Mouse (Mus musculus): ENCODE measurements at regions not wholly inside any gene's neighbourhood (a gene's known extent, or its start where the extent isn't known, plus 50 kb on each side); places are given as distances from the start of the nearest gene placed in this dataset.
"Not testable (repeated sequence)": the region's sequence is repeated elsewhere in the genome, so short reads cannot be mapped to it uniquely, and the experiment has no call there.

- no peak for DNase-seq (ENCODE audit: extremely low read depth, insufficient read length, low spot score)
These were observed 179.4 kb upstream of the Ube2e1 start for GRCm38 (mm10) chr14:18511094-18511493.

- DNase-seq (ENCODE audit: extremely low read depth, insufficient read length, low spot score), result no peak
These were observed 176.6 kb upstream of the Ube2e1 start for GRCm38 (mm10) chr14:18508359-18508647.

GRCm38 (mm10) chr14:18507582-18508358 lies 176.1 kb upstream of the Ube2e1 start:
- no peak for DNase-seq (ENCODE audit: extremely low read depth, insufficient read length, low spot score)

GRCm38 (mm10) chr14:18506168-18506567 lies 174.5 kb upstream of the Ube2e1 start:
- no peak for DNase-seq (ENCODE audit: extremely low read depth, insufficient read length, low spot score)

- DNase-seq (ENCODE audit: extremely low read depth, insufficient read length, low spot score), result no peak
These were observed 168.7 kb upstream of the Ube2e1 start for GRCm38 (mm10) chr14:18500249-18500832.

GRCm38 (mm10) chr14:18494048-18494447 lies 162.4 kb upstream of the Ube2e1 start:
- DNase-seq (ENCODE audit: extremely low read depth, insufficient read length, low spot score), result no peak

GRCm38 (mm10) chr14:18486132-18486800 lies 154.6 kb upstream of the Ube2e1 start:
- no peak for DNase-seq (ENCODE audit: extremely low read depth, insufficient read length, low spot score)

- DNase-seq (ENCODE audit: extremely low read depth, insufficient read length, low spot score), result no peak
These were observed 153.9 kb upstream of the Ube2e1 start for GRCm38 (mm10) chr14:18485526-18485925.

GRCm38 (mm10) chr14:18476795-18477320 lies 145.2 kb upstream of the Ube2e1 start:
- DNase-seq (ENCODE audit: extremely low read depth, insufficient read length, low spot score), result no peak

- peak; percentile 59 for DNase-seq (ENCODE audit: extremely low read depth, insufficient read length, low spot score)
These were observed 137.0 kb upstream of the Ube2e1 start for GRCm38 (mm10) chr14:18468611-18469010.

- DNase-seq (ENCODE audit: extremely low read depth, insufficient read length, low spot score), result not testable (repeated sequence)
These were observed 135.2 kb upstream of the Ube2e1 start for GRCm38 (mm10) chr14:18466864-18467263.

GRCm38 (mm10) chr14:18464199-18464598 lies 132.5 kb upstream of the Ube2e1 start:
- DNase-seq (ENCODE audit: extremely low read depth, insufficient read length, low spot score), result not testable (repeated sequence)

- no peak for DNase-seq (ENCODE audit: extremely low read depth, insufficient read length, low spot score)
These were observed 131.7 kb upstream of the Ube2e1 start for GRCm38 (mm10) chr14:18463230-18463873.

GRCm38 (mm10) chr14:18462381-18462780 lies 130.7 kb upstream of the Ube2e1 start:
- DNase-seq (ENCODE audit: extremely low read depth, insufficient read length, low spot score), result peak; percentile 75

GRCm38 (mm10) chr14:18448666-18449065 lies 117.0 kb upstream of the Ube2e1 start:
- DNase-seq (ENCODE audit: extremely low read depth, insufficient read length, low spot score), result no peak

- DNase-seq (ENCODE audit: extremely low read depth, insufficient read length, low spot score), result no peak
These were observed 112.8 kb upstream of the Ube2e1 start for GRCm38 (mm10) chr14:18444492-18444891.

GRCm38 (mm10) chr14:18428968-18429367 lies 97.3 kb upstream of the Ube2e1 start:
- not testable (repeated sequence) for DNase-seq (ENCODE audit: extremely low read depth, insufficient read length, low spot score)

GRCm38 (mm10) chr14:18425887-18426286 lies 94.2 kb upstream of the Ube2e1 start:
- no peak for DNase-seq (ENCODE audit: extremely low read depth, insufficient read length, low spot score)

GRCm38 (mm10) chr14:18416839-18417238 lies 85.2 kb upstream of the Ube2e1 start:
- no peak for DNase-seq (ENCODE audit: extremely low read depth, insufficient read length, low spot score)

GRCm38 (mm10) chr14:18416319-18416718 lies 84.7 kb upstream of the Ube2e1 start:
- DNase-seq (ENCODE audit: extremely low read depth, insufficient read length, low spot score), result no peak

- DNase-seq (ENCODE audit: extremely low read depth, insufficient read length, low spot score), result no peak
These were observed 67.3 kb upstream of the Ube2e1 start for GRCm38 (mm10) chr14:18398953-18399352.
